Mouse (Mus musculus): Measurements from ENCODE around the gene Pigg. TPM values are rescaled to one million over a fixed set of nuclear protein-coding genes. Genes with fewer than 3 reads are reported as not detected.

Gene Pigg
- polyA plus RNA-seq, 1 experiment from 2014 or later, result 7.5 TPM

DNA sequence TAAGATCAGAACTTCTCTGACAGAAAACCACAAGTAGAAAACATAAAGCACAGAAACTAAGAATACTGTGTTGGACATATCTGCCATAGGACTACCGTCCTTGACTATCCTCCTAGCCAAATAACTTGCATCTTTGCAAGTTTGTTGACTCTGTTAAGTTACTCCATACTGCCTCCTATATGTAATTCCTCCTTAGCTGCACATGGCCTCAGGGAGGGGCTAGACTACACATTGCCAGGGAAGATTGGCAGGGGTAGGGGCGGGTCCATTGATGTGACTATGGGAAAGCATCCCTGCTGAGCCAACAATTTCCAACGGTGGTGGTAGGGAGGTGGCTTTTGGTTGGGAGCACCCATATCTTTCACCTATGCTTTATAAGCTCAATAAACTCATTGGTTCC lies 49.9 kb downstream of the Pigg start:
- Histone ChIP-seq H3K27me3 (replicated peaks) (peaks cover 43% of the 10 kb centered on the region), H3K4me1 (replicated peaks) (peaks cover 13% of the 10 kb centered on the region), H3K27ac (no peak overlapping the region), H3K9me3 (no peaks in the 10 kb centered on the region), H3K4me2 (replicated peaks) (no peak overlapping the region), H3K4me3 (replicated peaks) (no peak overlapping the region), H3K9ac (no peak overlapping the region), H3K36me3 (no peaks in the 10 kb centered on the region)
- WGBS, result 39% methylated on average over 3 of the region's 3 CpGs
- no peak for ATAC-seq

DNA sequence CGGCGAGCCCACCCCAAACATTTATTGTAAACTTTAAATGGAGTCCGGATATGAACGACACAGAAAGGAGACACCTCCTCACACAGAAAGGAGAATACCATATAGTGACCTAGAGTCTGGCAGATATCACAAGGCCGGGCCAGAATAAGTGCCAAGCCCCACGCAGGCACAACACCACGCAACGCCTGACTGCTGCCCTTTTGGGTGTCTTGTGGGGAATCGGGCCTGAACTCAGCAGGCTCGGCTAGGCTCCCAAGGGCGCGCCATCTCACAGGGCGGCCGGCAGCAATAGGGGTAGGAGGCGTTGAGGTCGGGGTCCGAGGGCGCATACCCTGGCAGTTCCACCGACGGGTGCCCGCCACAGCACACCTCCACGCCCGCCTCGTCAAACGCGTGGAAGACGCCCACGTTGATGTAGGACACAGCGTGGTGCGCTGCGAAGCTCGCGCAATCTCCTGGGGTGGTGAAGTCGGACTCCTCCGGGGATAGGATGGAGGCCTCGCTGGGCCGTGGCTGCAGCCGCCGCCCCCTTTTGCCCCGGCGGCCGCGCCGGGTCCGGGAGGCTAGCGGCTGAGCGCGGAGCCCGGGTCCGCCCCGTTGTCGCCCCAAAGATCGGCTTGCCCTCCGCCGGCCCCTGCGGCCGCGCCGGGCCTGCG lies 54.0 kb downstream of the Pigg start:
- ATAC-seq, result peak; percentile 30
- no peaks in the 10 kb centered on the region for H3K36me3 ChIP-seq
- H3K4me1 ChIP-seq (replicated peaks), result peaks cover 28% of the 10 kb centered on the region
- peak overlapping the region; percentile 36; the same call in 1 of the 2 replicates for H3K9ac ChIP-seq
- no peaks in the 10 kb centered on the region for H3K9me3 ChIP-seq
- H3K27me3 ChIP-seq (replicated peaks), result peaks cover 81% of the 10 kb centered on the region
- H3K4me2 ChIP-seq (replicated peaks), result peak overlapping the region; percentile 98
- H3K4me3 ChIP-seq (replicated peaks), result peak overlapping the region; percentile 53
- H3K27ac ChIP-seq, result no peak overlapping the region
- WGBS, result 2% methylated on average over 60 of the region's 60 CpGs

DNA sequence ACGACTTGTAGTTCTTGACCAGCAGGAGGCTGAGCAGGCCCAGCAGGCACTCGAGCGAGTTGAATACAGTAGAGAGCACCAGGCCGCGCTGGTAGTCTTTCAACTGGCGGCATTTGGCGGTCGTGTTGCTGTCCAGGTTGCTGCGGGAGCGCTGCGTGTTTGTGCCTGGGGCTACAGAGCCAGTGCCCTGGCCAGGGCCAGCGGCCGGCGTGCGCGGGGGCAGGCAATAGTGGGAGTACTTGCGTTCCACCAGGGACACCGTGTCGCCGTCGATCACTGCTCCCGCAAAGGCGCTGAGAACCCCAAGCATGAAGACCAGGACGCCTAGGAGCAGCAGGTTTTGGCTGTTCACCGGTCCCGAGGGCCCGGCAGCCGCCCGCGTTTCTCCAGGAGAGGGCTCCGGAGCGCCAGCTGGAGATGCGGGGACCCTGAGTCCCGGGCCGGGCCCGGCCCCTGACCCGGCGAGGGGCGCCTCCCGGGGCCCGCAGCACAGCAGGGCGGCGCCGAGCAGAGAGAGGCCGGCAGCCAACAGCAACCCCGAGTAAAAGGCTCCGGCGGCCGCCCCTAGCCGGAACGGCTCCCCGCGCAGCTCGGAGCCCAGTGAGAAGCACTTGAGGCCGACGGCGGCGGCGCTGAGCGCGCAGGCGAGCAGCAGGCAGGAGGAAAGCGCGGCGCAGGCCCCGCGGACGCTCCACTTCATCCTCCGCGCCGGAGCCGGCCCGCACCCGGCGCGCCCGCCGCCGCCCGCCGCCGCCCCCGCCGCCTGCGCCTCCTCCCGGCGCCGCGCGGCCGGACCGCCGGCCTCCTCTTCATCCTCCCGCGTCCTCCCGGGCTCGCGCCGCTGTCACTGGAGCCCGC lies 54.8 kb downstream of the Pigg start:
- Histone ChIP-seq H3K27me3 (replicated peaks) (peaks cover 83% of the 10 kb centered on the region), H3K27ac (no peak overlapping the region), H3K4me3 (replicated peaks) (peak overlapping the region; percentile 53), H3K36me3 (no peaks in the 10 kb centered on the region), H3K9me3 (no peaks in the 10 kb centered on the region), H3K4me1 (replicated peaks) (peaks cover 28% of the 10 kb centered on the region), H3K9ac (peak overlapping the region; percentile 36), H3K4me2 (replicated peaks) (peak overlapping the region; percentile 98)
- WGBS, result under 1% methylated on average over 68 of the region's 100 CpGs
- ATAC-seq, result peak; percentile 65

DNA sequence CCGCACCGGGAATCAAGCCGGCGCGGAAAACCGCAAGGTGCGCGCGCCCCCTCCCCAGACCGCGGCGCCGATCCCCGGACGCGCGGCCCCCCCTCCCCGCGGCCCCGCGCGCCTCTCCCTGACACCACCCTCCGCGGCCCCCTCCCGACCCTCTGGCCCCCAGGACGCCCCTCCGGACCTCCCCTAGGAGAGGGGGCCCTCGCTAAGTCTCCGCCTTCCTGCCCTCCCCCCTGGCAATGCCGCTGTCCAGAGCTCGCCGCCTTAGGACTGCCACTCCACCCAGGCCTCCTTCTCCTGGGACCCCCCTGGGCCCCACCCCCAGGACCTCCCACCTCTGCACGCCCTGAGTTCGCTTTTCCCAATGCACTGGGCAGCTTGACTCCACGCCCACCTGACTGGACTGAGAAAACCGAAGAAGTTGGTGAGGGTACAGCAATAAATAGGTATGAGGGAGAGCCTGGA lies 55.5 kb downstream of the Pigg start, which contains the start of gene Gm42517:
Gm42517 (minus strand) TSS at position 52 of the 462 bp plus-strand sequence.
- 0 out of 2 replicates have a peak, but pooled peaks have one; percentile 9 for ATAC-seq
- Histone ChIP-seq H3K27ac (no peak within 1 kb of the TSS), H3K9me3 (no peaks in the 10 kb centered on the region), H3K36me3 (no peaks in the 10 kb centered on the region), H3K4me1 (replicated peaks) (peaks cover 28% of the 10 kb centered on the region), H3K4me3 (replicated peaks) (peak within 1 kb of the TSS; percentile 53), H3K4me2 (replicated peaks) (peak within 1 kb of the TSS; percentile 98), H3K9ac (peak within 1 kb of the TSS; percentile 36), H3K27me3 (replicated peaks) (peaks cover 85% of the 10 kb centered on the region)
- 3% methylated on average over 23 of the region's 36 CpGs for WGBS

DNA sequence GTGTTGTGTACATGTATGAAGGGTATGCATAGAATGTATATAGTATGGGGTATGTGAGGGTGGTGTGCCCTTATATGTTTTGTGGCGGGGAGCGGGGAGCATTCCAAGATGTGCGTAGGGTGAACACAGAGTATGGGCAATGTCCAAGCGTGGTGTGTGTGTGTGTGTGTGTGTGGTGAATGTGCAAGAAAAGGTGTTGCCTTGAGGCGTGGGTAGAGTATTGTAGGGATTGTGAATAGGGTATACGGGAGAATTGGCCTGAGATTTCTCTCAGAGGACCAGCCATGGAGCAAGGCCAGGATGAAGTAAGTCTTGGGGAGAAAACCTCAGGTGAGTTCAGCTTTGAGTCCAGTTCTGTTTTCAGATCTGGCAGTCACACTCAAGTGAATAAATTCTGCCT lies 56.0 kb downstream of the Pigg start:
- H3K4me3 ChIP-seq (replicated peaks), result peak overlapping the region; percentile 53
- H3K9me3 ChIP-seq, result no peaks in the 10 kb centered on the region
- no peak overlapping the region for H3K9ac ChIP-seq
- H3K27me3 ChIP-seq (replicated peaks), result peaks cover 80% of the 10 kb centered on the region
- peak overlapping the region; percentile 98 for H3K4me2 ChIP-seq (replicated peaks)
- WGBS, result 9% methylated on average over 6 of the region's 6 CpGs
- H3K27ac ChIP-seq, result no peak overlapping the region
- ATAC-seq, result no peak
- H3K4me1 ChIP-seq (replicated peaks), result peaks cover 28% of the 10 kb centered on the region
- no peaks in the 10 kb centered on the region for H3K36me3 ChIP-seq

DNA sequence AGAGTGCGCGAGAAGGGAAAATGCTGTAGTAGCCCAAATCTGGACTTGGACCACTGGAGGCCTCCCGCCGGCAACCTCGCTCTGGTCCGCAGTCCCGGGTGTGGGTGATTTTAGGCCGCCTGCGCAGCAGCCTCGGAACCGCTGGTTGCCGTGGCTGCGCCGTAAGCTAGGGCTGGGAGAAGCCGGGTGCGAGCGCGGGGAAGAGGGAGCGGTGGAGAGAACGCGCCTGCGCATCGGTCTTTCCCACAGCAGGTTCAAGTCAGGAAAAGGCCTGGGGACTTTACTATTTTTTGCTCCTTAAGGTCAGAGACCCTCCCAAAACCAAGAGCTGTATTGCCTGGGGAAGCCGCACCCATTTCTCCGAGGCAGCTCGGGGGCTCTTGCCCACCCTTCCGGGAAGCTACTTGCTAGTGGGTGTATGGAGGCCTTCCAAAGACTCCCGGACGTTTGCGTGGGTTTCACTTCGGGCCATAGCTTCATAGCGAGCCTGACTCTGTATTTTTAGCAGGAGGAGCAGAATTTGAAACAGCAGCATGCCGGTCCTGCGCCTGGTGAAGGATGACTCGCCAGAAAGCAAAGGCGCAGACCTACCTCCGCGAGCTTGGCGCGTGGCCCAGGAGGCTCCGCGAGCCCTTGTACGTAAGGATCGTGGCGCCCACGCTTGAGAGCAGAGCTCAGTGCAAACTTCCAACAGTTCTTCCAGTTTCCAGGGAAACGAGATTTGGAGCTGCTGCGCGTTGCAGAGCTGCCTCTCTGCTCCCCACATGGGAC lies 56.6 kb downstream of the Pigg start:
- no peaks in the 10 kb centered on the region for H3K9me3 ChIP-seq
- peaks cover 75% of the 10 kb centered on the region for H3K27me3 ChIP-seq (replicated peaks)
- no peak overlapping the region for H3K27ac ChIP-seq
- peaks cover 28% of the 10 kb centered on the region for H3K4me1 ChIP-seq (replicated peaks)
- no peak overlapping the region for H3K9ac ChIP-seq
- under 1% methylated on average over 49 of the region's 49 CpGs for whole genome bisulfite sequencing
- H3K4me3 ChIP-seq (replicated peaks), result peak overlapping the region; percentile 53
- peak overlapping the region; percentile 98 for H3K4me2 ChIP-seq (replicated peaks)
- H3K36me3 ChIP-seq, result no peaks in the 10 kb centered on the region
- ATAC-seq, result no peak

DNA sequence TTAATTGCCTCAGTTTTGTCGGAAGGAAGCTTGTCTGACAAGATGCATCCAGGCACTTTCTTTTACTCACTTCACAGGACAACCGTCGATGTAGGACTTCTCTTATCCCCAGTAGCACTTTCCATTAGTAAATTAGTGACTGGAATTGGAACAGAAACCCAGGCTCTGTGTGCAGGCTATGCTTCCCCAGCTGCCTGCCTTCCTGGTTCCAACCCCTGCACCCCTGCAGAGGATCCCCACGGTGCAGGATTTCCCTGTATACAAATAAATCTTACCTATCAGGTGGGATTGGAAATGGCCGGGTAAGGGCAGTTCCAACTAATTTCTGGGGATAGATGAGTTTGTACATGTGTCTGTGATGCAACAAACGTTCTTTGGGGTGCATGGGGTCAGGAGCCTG lies 57.6 kb downstream of the Pigg start:
- ATAC-seq, result no peak
- no peak overlapping the region for H3K9ac ChIP-seq
- peaks cover 66% of the 10 kb centered on the region for H3K27me3 ChIP-seq (replicated peaks)
- no peak overlapping the region for H3K4me3 ChIP-seq (replicated peaks)
- 2% methylated on average over 6 of the region's 6 CpGs for WGBS
- H3K27ac ChIP-seq, result no peak overlapping the region
- no peak overlapping the region for H3K4me2 ChIP-seq (replicated peaks)
- peaks cover 28% of the 10 kb centered on the region for H3K4me1 ChIP-seq (replicated peaks)
- H3K9me3 ChIP-seq, result no peaks in the 10 kb centered on the region
- no peaks in the 10 kb centered on the region for H3K36me3 ChIP-seq

DNA sequence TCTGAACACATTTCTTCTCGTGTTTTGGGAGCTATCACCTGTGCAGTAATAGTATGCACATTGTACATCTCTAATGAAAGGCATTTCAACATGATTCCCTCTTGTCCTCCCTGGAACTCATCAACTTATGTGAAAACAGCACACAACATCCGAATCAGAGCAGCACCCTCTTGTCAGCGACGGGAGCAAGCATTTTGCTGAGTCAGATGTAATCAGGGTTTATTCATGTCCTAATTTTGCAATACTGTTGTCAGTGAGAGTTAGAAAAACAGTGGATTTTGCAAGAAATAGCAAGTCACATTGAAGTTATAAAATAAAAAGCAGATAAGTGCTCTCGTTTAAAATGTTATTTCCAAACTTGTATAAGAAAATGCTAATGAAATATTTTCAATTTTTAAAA lies 61.7 kb downstream of the Pigg start:
- no peak overlapping the region for H3K27ac ChIP-seq
- H3K27me3 ChIP-seq (replicated peaks), result peaks cover 27% of the 10 kb centered on the region
- H3K4me3 ChIP-seq (replicated peaks), result no peak overlapping the region
- H3K4me1 ChIP-seq (replicated peaks), result peaks cover 4% of the 10 kb centered on the region; the same call in 1 of the 2 replicates
- no peak for ATAC-seq
- no peak overlapping the region for H3K9ac ChIP-seq
- WGBS, result 71% methylated on average over 5 of the region's 5 CpGs
- H3K36me3 ChIP-seq, result no peaks in the 10 kb centered on the region
- H3K4me2 ChIP-seq (replicated peaks), result no peak overlapping the region
- no peaks in the 10 kb centered on the region for H3K9me3 ChIP-seq

DNA sequence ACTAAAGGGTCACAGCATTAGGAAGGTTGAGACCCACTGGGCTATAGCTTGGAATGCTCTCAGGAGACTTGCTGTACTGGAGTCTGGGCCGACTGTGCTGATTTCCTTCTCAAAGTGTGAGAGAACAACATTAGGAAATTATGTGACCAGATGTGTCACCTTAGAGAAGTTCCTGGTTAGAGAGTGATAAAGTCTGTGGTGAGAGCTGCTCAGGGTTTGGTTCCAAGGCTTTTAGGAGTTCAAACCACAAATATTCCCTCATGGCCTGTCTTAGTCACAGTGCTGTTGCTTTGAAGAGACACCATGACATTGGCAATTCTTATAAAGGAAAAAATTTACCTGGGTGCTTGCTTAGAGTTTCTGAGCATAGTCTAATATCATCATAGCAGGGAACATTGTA lies 63.6 kb downstream of the Pigg start:
- Histone ChIP-seq H3K4me3 (replicated peaks) (no peak overlapping the region), H3K27ac (no peak overlapping the region), H3K9me3 (no peaks in the 10 kb centered on the region), H3K4me1 (replicated peaks) (no peaks in the 10 kb centered on the region), H3K36me3 (no peaks in the 10 kb centered on the region), H3K4me2 (replicated peaks) (no peak overlapping the region), H3K27me3 (replicated peaks) (peaks cover 8% of the 10 kb centered on the region), H3K9ac (no peak overlapping the region)
- 67% methylated on average over 1 of the region's 1 CpGs for WGBS
- no peak for ATAC-seq

DNA sequence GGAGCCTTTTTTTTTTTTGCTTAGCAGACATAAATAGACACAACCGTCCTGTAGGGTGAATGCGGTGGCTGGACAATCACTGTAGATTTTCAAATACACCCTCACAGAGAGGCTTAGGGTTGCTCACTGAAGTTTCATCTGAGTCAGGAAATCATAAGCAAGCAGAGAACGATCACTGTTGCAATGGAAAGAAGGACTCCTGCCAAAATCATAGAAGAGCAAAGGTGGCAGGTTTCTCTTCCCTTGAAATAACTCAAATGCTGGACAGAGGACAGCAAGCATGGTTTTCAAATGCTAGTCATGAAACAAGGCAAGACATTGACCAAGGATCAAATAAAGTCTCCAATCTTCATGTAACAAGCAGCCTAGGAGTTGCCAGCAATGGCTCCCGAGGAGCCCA lies 65.9 kb downstream of the Pigg start:
- Histone ChIP-seq H3K27ac (no peak overlapping the region), H3K9ac (no peak overlapping the region), H3K4me2 (replicated peaks) (no peak overlapping the region), H3K4me3 (replicated peaks) (no peak overlapping the region), H3K36me3 (no peaks in the 10 kb centered on the region), H3K27me3 (replicated peaks) (no peaks in the 10 kb centered on the region), H3K9me3 (no peaks in the 10 kb centered on the region), H3K4me1 (replicated peaks) (no peaks in the 10 kb centered on the region)
- ATAC-seq, result no peak
- WGBS, result 86% methylated on average over 4 of the region's 4 CpGs

DNA sequence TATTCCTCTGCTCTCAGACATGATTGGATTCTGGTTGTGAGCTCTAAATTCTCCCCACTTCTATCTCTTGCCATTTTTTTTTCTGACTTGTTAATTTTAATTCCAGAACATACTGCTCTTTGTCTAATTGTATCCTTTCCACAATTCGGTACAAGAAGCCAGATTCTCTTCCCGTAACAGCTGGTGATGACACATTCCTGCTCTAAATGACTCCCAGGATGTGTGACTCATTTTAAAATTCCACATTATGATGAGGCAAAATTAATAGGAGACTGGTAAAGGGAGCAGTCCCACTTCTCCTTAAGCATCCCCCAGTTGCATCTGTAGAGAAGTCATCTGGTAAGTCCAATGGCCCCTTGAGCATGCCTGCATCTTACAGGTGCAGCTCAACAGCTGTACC lies 73.2 kb downstream of the Pigg start:
- Histone ChIP-seq H3K9ac (no peak overlapping the region), H3K36me3 (no peaks in the 10 kb centered on the region), H3K9me3 (no peaks in the 10 kb centered on the region), H3K4me1 (replicated peaks) (no peaks in the 10 kb centered on the region), H3K4me3 (replicated peaks) (no peak overlapping the region), H3K27ac (no peak overlapping the region), H3K27me3 (replicated peaks) (no peaks in the 10 kb centered on the region), H3K4me2 (replicated peaks) (no peak overlapping the region)
- no peak for ATAC-seq
- 80% methylated on average over 2 of the region's 2 CpGs for WGBS

DNA sequence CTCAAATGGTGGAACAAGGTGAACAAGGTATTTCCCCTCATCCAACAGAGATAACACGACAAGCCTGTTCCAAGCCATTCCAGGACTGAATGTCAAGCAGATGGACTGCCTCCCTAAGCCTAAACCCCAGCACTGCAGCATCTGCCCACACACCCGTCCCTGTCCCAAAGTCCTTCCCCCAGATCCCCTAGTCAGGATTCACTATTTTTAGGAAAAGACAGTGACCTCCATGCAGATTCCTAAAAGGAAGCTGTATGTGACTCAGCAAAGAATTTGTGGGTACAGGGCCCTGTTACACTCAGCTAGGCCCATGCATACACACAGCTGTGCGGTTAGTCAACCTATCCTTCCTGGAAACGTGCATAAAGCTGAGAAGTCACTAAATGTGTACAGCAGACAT lies 74.0 kb downstream of the Pigg start:
- Histone ChIP-seq H3K9me3 (no peaks in the 10 kb centered on the region), H3K27me3 (replicated peaks) (no peaks in the 10 kb centered on the region), H3K27ac (no peak overlapping the region), H3K4me3 (replicated peaks) (no peak overlapping the region), H3K4me2 (replicated peaks) (no peak overlapping the region), H3K4me1 (replicated peaks) (no peaks in the 10 kb centered on the region), H3K9ac (no peak overlapping the region), H3K36me3 (no peaks in the 10 kb centered on the region)
- ATAC-seq, result no peak
- WGBS, result 76% methylated on average over 4 of the region's 4 CpGs
